Mouse (Mus musculus) kidney, adult 2 months (tissue): ENCODE results near the gene Myl7. TPM values are rescaled to one million over a fixed set of nuclear protein-coding genes. Genes with fewer than 3 reads are reported as not detected.

Source experiments
- DNase-seq: peaks from one replicate; pipeline ENCODE4 v3.0.0; 2021
- H3K27ac ChIP-seq: fragments of 200-500 bp; 2 replicates; pipeline ENCODE4 v1.5.1; 2012; ENCODE audit warnings: low read depth, low read length, control low read depth, inconsistent platforms; ENCODE audit not compliant: insufficient read depth
- H3K27me3 ChIP-seq: fragments of 200-500 bp; replicated peaks from 2 replicates; pipeline ENCODE4 v1.6.1; 2012; ENCODE audit warnings: mild to moderate bottlenecking, moderate library complexity, low read length, inconsistent platforms; ENCODE audit not compliant: control insufficient read depth, insufficient read depth
- H3K36me3 ChIP-seq: fragments of 200-500 bp; 2 replicates; pipeline ENCODE4 v1.6.1; 2012; ENCODE audit warnings: mild to moderate bottlenecking, moderate library complexity, low read length, inconsistent platforms; ENCODE audit not compliant: control insufficient read depth, insufficient read depth
- H3K4me1 ChIP-seq: fragments of 200-500 bp; 2 replicates; pipeline ENCODE4 v1.6.1; 2011; ENCODE audit warnings: low read length; ENCODE audit not compliant: control insufficient read depth, insufficient read depth
- H3K4me3 ChIP-seq: fragments of 200-500 bp; 2 replicates; pipeline ENCODE4 v1.5.1; 2011; ENCODE audit warnings: mild to moderate bottlenecking, low read depth, low read length, control low read depth; ENCODE audit not compliant: insufficient read depth
- CTCF ChIP-seq: fragments of 200-500 bp; conservative IDR thresholded peaks from 2 replicates; pipeline ENCODE4 v1.5.1; 2011; ENCODE audit warnings: low read depth, mild to moderate bottlenecking, control low read depth, low read length, moderate library complexity, mixed read lengths; ENCODE audit not compliant: insufficient read depth, insufficient read length
- POLR2A ChIP-seq: fragments of 200-500 bp; IDR thresholded peaks from one replicate; pipeline ENCODE4 v1.6.1; 2011; ENCODE audit warnings: low read depth, low read length, control low read depth
- WGBS: fragments of 180-500 bp; shearing (Covaris S2); methylation state at CpG from one replicate; pipeline ENCODE4 v1.1.7; 2018; 5-methylcytosine and 5-hydroxymethylcytosine counted together
- polyA plus RNA-seq: library from polyadenylated mRNA; depleted of rRNA; stranded (reverse); fragments of >200 nt; gene quantifications from 2 replicates; pipeline ENCODE4 v1.2.3, GENCODE M21; 2012

Myl7 gene
- polyA plus RNA-seq, 1 experiment, result 5.1 TPM

GRCm38 (mm10) chr11:5868324-5868723 is 30.3 kb downstream of the Myl7 start:
- no peaks in the 10 kb centered on the region for H3K4me1 ChIP-seq
- H3K27ac ChIP-seq, result peak overlapping the region; percentile 54; the same call in 1 of the 2 replicates
- DNase-seq, result peak; percentile 64
- WGBS, result 80% methylated on average over 12 of the region's 12 CpGs
- H3K36me3 ChIP-seq, result no peaks in the 10 kb centered on the region
- TF ChIP-seq CTCF (no peak), POLR2A (no peak)
- no peak overlapping the region for H3K4me3 ChIP-seq
- no peaks in the 10 kb centered on the region for H3K27me3 ChIP-seq

DNA sequence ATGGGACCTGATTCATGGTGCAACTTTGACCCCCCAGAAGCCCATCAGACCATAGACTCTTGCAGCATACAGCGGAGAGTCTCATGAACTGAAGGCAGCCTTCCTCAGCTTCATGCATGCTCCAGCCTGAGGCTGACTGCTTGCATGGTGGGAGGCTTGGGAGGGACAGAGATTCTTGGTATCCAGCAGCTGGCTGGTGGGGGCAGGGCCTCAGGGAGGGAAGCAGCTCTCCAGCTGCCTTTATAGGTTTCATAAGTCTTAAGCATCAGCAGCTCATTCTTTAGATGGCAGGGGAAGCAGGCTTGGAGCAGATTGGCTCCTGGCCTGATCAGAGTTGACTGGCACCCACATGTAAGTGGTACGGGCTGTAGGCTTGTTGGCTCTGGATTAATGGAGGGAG is 31.4 kb downstream of the Myl7 start:
- TF ChIP-seq CTCF, result no peak
- DNase-seq, result no peak
- no peaks in the 10 kb centered on the region for H3K36me3 ChIP-seq
- no peaks in the 10 kb centered on the region for H3K4me1 ChIP-seq
- WGBS, result 82% methylated on average over 2 of the region's 2 CpGs
- no peak overlapping the region for H3K4me3 ChIP-seq
- no peak overlapping the region for H3K27ac ChIP-seq
- no peaks in the 10 kb centered on the region for H3K27me3 ChIP-seq

DNA sequence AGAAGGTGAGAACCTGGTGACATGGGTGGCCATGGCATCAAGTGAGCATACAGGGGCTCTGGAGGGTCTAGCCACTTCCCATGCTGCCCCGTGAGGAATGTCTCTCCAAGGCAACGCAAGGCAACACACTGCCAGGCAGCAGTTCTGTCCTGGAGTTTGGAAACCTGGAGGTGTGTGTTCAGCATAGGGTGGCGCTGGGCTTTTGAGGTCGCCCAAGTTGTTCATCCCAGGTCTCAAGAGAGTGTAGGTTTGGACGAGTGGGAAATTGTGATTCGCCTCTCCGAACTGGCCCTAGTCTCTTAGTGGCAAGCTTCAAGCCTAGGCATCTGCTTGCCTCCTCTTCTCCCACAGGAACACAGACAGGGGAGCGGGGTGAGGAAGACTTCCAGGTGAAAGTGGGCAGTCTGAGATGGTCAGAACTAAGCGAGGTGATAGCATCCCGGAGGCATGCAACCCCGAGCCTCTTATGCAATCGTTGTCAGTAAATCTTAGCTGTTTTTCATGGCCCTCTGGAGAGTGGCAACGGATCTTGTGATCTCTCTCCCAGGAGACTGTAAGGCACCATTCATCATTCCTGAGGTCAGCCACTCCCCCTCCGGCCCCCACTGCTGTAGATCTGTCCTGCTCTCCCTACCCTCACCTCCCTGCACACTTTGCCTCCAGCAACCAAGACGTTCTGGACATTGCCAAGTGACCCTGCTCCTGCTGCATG is 36.0 kb downstream of the Myl7 start:
- TF ChIP-seq CTCF, result no peak
- TF ChIP-seq POLR2A, result no peak
- no peaks in the 10 kb centered on the region for H3K36me3 ChIP-seq
- WGBS, result 17% methylated on average over 15 of the region's 15 CpGs
- peak; percentile 79 for DNase-seq
- H3K4me1 ChIP-seq, result no peaks in the 10 kb centered on the region
- H3K4me3 ChIP-seq, result peak overlapping the region; percentile 62
- peak overlapping the region; percentile 46 for H3K27ac ChIP-seq
- H3K27me3 ChIP-seq, result no peaks in the 10 kb centered on the region

GRCm38 (mm10) chr11:5861678-5862393 is 36.7 kb downstream of the Myl7 start, which contains the start of gene Aebp1:
Gene Aebp1, plus strand, starts transcription at chr11:5861947.
- no peak for TF ChIP-seq CTCF
- no peak for TF ChIP-seq POLR2A
- no peaks in the 10 kb centered on the region for H3K4me1 ChIP-seq
- H3K27ac ChIP-seq, result peak within 1 kb of the TSS; percentile 46
- peak within 1 kb of the TSS; percentile 62 for H3K4me3 ChIP-seq
- peak; percentile 60 for DNase-seq
- WGBS, result 4% methylated on average over 58 of the region's 59 CpGs
- H3K27me3 ChIP-seq, result no peaks in the 10 kb centered on the region
- no peaks in the 10 kb centered on the region for H3K36me3 ChIP-seq

DNA sequence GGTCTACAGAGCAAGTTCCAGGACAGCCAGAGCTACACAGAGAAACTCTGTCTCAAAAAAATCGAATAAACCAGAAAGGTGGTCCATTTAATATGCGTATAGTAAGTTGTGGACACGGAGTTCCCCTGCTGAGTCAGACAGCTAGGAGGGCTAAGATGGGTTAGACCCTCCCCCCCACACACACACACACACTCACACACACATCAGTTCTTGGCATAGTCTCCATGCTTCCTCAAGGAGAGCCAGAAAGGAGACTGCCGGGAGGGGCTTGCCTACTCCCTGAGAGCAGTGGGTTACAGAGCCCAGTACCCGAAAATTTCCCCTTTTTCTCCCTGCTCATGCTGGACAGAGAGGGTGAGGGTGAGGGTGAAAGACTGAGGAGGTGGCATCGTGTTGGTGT is 37.9 kb downstream of the Myl7 start:
- H3K36me3 ChIP-seq, result no peaks in the 10 kb centered on the region
- no peak overlapping the region for H3K4me3 ChIP-seq
- WGBS, result 76% methylated on average over 6 of the region's 6 CpGs
- H3K27me3 ChIP-seq, result no peaks in the 10 kb centered on the region
- no peak for TF ChIP-seq CTCF
- DNase-seq, result no peak
- no peaks in the 10 kb centered on the region for H3K4me1 ChIP-seq
- H3K27ac ChIP-seq, result no peak overlapping the region

- DNase-seq, result no peak
- TF ChIP-seq POLR2A (no peak), CTCF (no peak)
These were observed 38.6 kb downstream of the Myl7 start for GRCm38 (mm10) chr11:5859883-5860550.

DNA sequence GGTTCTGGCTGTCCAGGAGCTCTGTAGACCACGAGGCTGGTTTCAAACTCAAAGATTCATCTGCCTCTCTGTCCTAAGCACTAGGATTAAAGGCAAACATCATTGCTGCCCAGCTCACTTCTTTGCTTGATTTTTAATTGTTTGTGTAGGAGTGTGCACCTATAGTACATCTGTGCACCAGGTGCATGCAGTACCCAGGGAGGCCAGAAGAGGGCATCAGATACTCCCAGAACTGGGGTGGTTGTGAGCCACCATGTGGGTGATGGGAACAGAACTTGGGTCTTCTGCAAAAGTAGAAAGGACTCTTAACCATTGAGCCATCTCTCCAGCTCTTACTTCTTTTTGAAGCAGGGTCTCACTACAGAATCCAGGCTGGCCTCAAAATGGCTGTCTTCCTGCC is 39.9 kb downstream of the Myl7 start:
- TF ChIP-seq POLR2A (no peak), CTCF (peak; percentile 26; the same call in 1 of the 2 replicates)
- H3K36me3 ChIP-seq, result no peaks in the 10 kb centered on the region
- 89% methylated on average over 1 of the region's 1 CpGs for whole genome bisulfite sequencing
- no peak overlapping the region for H3K27ac ChIP-seq
- no peaks in the 10 kb centered on the region for H3K4me1 ChIP-seq
- no peak for DNase-seq
- no peak overlapping the region for H3K4me3 ChIP-seq
- no peaks in the 10 kb centered on the region for H3K27me3 ChIP-seq

More at GRCm38 (mm10) chr11:5859883-5860550, 38.6 kb downstream of the Myl7 start:
- Histone ChIP-seq H3K27me3 (no peaks in the 10 kb centered on the region), H3K4me3 (no peak overlapping the region), H3K27ac (no peak overlapping the region), H3K4me1 (no peaks in the 10 kb centered on the region), H3K36me3 (no peaks in the 10 kb centered on the region)
- WGBS, result 88% methylated on average over 13 of the region's 13 CpGs
